Mouse (Mus musculus) layer of hippocampus, adult 18-20 months (tissue): Measurements from ENCODE around the gene Gmip. TPM values are rescaled to one million over a fixed set of nuclear protein-coding genes. Genes with fewer than 3 reads are reported as not detected.
A peak's percentile ranks its signal among the peaks of the same experiment; 100 is the strongest.

Experiments
- DNase-seq, 2 experiments: peaks; one replicate each; pipeline ENCODE4 v3.0.0; 2022; ENCODE audit warnings: low spot score in 2 of 2
- long read RNA-seq: library from polyadenylated mRNA; stranded (forward); transcript quantifications from one replicate; pipeline ENCODE4 v2.0.0, GENCODE M21; 2021
- total RNA-seq, 2 experiments: library from RNA; stranded (reverse); gene quantifications; 2 replicates each; pipeline ENCODE4 v1.2.3; 2021

Gene Gmip
- 10 to 100 TPM; 12.1 to 13.3 TPM for total RNA-seq
- long read RNA-seq, partial matches to known transcripts = 0 of 5 reads
- long read RNA-seq, other reads (novel, unspliced or antisense) = 3 of 5 reads

DNA sequence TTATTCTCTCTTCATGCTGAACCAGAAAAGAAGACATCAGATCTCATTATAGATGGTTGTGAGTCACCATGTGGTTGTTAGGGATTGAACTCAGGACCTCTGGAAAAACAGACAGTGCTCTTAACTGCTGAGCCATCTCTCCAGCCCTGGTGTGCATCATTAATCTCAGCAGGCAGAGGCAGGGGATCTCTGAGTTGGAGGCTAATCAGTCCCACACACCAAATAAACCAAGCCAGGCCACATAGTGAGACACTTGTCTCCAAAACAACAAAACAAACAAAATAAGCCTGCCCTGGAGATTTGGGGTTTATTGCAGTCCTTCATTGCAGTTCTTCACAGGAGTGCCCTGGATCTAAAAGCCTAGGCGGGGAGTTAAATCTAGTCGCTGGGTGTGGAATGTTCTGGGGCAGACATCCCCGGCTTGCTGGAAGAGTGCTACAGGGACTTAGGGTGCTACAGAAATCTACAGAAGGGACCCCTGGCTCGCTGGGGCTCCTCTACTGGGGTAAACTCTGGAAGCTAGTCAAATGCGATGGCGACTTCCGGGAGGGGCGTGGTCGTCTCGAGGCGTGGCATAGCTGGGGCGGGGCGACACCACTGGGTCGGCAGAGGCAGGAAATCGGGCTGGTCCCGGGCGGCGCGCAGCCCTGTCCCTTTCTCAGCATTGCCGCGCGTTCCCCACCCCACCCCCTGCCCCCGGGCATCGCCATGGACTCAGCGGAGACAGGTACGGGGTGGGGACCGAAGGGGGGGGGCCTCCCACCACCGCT, at the start of gene Gmip:
Gene Gmip (plus strand): TSS at position 586 of the 770 bp plus-strand sequence.
- DNase-seq = peak in 1 of 2 experiments; percentile 56

DNA sequence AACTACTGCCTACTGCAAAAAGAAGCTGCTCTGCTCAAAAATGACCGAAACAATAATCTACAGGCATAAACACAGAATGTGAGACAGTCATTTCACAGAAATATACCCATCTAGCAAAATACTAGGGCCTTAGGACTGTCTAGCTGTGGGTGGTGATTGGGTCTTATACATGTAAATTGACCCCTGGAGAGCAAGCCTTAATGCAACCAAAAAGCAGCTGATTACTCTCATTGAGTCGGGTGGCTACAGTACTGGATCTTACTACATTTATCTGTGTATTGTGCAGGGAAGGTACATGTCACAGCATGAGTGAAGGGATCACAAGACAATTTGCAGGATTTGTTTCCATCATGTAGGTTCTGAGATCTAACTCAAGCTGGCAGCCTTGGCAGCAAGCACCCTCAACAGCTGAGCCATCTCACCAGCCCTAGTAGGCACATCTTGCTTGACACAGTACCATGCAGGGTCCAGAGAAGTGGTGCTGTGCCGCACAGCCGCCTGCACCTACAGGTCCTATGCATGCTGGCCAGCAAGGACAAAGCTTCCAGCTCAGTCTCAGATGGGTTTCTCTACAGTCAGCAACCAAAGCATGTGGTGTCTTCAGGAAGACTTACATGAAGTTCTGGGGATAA, 46.5 kb upstream of the Gmip start:
- DNase-seq = no peak

DNA sequence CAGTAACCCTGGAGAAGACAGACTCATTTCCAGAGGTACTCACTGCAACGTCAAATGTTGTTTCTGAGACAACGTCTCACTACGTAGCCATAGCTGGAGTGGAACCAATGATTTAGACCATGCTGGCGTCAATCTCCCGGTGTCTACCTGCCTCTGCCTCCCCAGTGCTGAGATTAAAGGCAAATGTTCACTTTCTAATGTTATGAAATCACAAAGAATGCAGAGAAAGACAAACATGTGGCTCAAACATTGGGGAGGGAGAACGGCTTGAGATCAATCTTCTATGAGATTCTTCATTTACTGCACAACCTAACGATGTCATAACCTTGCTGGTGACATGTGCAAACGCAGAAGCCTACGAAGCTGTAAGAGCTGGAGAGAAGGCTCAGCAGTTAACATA, 37.3 kb upstream of the Gmip start:
- DNase-seq = no peak

DNA sequence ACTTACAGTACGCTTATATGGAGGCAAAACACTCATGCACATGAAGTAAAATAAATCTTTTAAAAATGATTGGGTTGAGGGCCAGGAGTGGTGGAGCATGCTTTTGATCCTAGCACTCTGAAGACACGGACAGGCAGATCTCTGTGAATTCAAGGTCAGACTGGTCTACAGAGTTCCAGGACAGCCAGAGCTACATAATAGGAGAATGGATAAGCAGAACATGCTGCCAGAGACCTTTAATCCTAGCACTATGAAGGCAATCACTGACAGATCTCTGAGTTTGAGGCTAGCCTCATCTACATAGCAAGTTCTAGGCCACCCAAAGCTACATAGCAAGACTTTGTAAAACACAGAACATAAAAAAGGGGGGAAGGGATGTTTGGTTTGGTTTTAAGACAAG, 36.4 kb upstream of the Gmip start:
- DNase-seq = no peak

DNA sequence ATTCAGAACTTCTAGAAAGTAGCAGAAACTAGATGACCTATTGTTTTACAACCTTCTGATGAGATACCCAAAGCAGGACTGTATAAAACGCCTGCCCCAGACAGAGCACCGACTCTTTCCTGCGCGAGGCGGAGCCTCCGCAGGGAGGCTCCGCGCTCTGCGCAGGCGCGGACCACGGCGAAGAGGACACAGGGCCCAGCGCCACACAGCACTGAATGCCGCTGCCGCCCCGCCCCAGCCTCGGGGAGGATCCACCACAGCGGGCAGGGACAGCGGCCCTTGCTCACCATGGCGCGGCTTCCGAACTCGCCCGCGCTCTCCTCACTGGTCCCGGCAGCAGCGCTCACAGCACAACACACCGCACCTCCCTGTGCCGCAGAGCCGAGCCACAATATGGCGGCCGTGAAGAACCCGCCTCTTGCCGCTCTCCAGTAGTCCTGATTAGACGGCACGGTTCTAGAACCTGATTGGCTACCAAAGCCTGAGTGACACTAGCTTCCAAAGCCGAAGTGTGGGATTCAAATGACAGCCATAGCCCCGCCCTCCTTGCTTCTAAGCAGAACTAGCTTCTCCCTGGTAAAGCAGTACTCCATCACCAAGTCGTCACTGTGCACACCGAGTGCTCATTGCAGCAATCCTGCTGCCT, 33.9 kb upstream of the Gmip start, which contains the start of gene Gm20422:
Gene Gm20422 (minus strand): TSS at position 384 of the 646 bp plus-strand sequence.
- peak; percentile 86 to 95 for DNase-seq

DNA sequence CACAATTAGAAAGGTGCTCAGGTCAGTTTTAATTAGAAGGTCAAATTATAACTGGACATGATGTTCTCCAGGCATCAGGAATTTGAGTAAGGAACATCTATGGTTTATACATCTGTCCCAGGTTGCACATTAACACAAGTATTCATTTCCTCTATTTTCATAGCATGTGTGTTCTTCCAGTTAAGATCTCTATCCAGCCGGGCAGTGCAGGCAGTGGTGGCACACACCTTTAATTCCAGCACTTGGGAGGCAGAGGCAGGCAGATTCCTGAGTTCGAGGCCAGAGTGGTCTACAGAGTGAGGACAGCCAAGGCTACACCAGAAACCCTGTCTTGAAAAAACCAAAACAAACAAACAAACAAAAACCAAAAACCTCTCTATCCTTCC, 33.3 kb upstream of the Gmip start:
- no peak for DNase-seq

DNA sequence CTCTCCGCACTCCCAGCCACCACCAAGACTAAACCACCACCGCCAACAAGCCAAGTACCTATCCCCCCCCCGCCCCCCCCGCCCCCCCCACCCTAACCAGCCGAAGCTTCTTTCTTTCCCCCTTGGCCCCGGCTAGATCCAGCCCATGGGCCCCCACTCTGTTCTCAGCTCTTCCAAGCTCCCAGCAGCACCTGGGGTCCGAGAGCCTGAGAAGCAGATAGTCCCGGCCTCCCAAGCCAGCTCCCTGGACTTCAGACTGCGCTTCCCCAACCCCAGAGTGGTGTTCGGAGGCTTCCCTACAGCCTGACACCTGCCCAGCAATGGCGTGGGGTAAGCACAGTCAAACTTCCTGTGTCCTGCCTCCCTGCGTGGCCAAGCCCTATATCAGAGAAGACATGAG, 31.4 kb upstream of the Gmip start:
- DNase-seq = no peak

DNA sequence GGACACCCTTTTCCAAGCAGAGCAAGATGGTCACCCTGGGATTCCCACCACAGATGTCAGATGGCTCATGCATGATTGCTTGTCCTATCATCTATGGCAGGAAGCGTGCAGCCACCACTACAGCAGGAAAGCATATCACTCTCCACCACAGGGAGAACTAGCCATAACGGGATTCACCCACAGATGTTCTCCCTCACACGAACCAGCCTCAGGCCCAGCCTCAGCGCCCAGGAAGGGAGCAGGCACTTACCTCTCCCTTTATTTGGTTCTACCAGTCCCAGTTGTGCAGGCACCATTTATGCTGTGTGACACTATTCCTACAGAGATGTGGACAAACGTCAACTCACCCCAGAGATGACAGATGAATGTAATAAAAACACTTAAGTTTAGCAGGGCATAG, 19.4 kb upstream of the Gmip start:
- DNase-seq = no peak

DNA sequence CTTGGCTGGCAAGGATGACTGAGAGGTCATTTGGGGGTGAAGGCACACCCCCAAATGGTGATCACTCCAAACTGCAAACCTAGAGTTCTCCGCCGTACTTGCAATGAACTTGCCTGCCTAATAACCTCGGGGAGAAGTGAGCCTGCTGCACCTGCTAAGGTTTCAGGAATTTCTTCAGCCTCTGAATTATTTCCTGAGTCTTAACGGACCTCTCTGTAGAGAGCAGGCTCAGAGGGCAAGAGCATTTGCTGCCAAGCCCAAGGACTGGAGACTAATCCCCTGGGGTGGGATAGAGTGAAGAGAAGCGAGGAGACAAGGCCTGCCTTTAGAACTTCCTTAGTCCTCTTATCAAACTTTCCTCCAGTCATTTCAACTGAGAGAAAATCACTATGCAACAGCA, 18.7 kb upstream of the Gmip start:
- no peak for DNase-seq

DNA sequence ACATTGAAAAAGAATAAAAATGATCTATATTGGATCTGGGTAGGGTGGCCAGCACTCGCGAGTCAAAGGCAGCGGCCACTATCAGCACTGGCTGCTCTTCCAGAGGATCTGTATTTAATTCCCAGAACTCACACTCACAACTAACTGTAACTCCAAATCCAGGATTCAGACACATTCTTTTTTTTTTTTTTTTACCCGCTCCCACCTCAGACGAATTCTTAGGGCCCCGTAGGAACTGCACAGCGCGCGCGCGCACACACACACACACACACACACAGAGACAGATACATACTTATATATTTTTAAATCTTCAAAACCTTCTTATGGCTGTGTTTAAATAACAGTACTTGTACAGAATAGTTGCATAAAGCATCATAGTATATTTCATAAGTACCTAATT, 18.1 kb upstream of the Gmip start:
- no peak for DNase-seq

DNA sequence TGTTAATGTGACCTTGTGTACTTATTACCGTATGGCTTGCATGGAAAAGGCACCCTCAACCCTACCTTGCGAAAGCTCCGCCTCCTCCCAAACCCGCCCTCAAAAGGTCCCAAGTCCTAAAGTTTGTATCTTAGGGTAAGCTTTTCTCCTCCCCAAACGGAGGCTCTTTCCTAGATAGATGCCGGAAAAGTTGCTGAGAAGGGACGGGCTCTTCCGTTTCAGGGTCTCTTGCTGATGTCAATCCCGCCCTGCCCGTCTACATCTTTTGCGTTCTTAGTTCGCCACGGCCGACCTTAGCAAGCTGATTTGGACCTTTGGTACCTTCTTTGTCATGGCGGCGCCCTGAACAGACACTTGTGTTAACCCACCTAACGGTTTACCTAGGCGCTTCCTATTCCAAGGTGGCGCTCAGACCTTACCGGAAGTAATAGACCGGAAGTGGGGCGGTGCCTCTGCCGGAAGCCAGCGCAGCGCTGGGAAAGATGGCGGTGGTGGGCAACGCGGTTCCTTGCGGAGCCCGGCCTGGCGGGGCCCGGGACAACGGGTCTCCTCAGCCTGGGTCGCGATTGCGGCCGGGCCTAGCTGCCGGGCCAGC, 17.6 kb upstream of the Gmip start, which contains the start of the genes Atp13a1 and Zfp866:
Gene Atp13a1 (plus strand): TSS at position 391 of the 595 bp plus-strand sequence.
Gene Zfp866 (minus strand): TSS at position 406 of the 595 bp plus-strand sequence.
- peak; percentile 80 to 90 for DNase-seq

DNA sequence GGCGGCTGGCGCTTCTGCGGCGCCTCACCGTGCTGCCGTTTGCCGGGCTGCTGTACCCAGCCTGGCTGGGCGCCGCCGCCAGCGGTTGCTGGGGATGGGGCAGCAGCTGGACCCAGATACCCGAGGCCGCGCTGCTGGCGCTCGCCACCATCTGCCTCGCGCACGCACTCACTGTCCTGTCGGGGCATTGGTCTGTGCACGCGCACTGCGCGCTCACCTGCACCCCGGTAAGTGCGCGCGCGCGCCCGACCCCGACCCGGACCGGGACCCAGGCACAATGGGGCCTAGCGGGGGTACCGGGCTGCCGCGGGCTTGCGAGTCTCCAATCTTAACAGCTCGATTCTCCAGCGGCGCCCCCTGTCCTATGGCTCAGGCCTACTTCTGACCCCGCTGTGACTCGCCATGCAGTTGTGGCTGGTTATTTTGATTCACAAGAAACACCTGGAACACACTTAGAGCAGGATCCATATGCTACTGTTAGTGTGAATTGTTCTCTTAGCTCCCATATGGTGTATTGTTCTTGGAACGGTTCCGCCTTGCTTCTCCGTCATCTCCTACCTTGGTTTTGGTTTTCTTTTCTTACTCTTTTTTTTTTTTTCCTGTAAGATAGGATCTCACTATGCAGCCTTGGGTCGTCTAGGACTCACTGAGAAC, 16.9 kb upstream of the Gmip start:
- DNase-seq = peak in 1 of 2 experiments; percentile 19

DNA sequence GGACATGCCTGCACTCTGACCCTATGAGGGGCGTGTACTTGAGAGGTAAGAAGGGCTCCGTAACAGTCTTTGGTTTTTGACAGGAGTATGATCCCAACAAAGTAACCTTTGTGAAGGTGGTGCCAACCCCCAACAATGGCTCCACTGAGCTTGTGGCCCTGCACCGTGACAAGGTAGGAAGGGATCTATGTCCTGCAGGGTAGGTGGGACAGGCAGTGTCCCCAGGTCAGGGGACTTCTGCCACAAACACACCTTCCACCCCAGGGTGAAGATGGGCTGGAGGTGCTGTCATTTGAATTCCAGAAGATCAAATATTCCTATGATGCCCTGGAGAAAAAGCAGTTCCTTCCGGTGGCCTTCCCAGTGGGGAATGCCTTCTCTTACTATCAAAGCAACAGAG, 14.8 kb upstream of the Gmip start:
- DNase-seq = no peak

DNA sequence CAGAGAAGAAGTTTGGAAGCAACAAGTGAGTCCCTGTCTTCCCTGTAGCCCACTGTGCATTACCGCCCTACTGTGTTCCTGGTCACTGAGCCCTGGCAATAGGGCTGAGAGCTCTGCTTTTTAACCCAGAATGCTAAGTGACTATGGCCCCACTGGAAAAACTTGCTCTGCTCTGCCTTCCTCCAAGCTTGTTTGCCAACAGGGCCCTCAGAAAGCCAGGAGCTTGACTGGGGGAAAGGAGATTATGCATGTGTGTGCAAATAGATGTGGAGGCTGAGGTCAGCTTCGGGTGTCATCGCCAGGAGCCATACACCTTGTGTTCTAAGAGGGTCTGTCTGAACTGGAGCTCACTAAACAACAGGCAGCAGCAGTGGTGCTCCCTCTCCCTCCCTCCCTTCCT, 14.4 kb upstream of the Gmip start:
- no peak for DNase-seq

DNA sequence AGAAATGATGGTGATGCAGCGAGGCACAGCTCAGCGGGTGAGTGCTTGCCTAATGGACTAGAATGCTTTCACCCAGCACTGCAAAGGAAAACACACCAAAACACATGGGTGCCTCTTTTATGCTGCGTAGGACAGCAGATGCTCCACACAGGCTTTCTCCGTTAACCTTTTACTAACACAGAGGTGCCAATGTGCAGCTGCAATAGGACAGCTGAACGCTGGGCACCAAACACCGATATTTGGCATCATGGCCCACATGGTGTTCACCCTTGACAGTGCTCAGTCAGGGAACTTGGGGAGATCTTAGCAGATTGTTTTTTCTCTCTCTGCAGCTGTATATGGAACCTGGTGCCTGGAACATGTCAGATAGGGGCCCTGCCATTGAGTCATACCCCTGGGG, 13.6 kb upstream of the Gmip start:
- no peak for DNase-seq

DNA sequence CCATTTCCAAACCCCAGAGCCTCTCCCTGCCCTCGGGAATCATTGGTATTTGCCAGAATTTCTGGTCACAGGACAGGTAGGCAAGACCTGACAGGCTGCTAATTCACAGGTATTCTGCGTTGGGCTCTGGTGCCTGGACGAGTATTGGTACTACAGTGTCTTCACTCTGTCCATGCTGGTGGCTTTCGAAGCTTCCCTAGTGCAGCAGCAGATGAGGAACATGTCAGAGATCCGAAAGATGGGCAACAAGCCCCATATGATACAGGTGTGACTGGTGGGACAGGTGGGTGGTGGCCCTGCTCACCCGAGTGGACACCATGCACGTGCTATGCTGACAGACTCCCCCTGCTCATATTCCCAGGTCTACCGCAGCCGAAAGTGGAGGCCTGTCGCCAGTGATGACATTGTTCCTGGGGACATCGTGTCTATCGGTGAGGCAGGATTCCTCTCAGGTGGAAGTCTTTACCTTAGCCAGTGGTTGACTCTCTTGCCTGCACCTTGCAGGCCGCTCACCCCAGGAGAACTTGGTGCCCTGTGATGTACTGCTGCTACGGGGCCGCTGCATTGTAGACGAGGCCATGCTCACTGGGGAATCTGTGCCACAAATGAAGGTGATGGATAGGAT, 11.6 kb upstream of the Gmip start:
- DNase-seq = no peak

DNA sequence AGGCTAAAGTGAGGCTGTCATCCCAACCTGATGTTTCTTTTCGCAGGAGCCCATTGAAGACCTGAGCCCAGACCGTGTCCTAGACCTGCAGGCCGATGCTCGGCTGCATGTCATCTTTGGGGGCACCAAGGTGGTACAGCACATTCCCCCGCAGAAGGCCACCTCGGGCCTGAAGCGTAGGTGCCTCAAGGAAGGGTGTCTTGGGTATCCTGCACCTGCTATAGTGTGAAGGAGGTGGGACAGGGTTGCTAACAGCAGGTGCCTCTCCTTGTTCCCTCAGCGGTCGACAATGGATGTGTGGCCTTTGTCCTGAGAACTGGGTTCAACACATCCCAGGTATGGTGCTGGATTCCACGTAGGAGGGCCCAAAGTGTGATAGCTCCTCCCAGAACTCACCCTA, 10.8 kb upstream of the Gmip start:
- DNase-seq = no peak

DNA sequence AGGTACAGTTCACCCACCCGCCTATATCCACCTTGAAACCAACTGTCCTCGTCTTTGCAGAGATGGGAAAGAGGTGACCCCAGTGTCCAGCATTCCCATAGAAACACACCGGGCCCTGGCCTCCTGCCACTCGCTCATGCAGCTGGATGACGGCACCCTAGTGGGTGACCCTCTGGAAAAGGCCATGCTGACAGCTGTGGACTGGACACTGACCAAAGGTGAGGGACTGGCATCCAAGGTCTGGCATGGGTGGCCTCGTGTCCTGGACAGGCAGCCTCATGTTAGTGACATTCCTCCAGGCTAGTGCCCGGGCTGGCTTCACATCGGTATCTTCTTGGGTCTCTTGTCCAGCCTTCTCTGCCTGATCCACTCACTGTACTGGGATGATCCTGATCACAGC, 9.2 kb upstream of the Gmip start:
- DNase-seq = no peak

DNA sequence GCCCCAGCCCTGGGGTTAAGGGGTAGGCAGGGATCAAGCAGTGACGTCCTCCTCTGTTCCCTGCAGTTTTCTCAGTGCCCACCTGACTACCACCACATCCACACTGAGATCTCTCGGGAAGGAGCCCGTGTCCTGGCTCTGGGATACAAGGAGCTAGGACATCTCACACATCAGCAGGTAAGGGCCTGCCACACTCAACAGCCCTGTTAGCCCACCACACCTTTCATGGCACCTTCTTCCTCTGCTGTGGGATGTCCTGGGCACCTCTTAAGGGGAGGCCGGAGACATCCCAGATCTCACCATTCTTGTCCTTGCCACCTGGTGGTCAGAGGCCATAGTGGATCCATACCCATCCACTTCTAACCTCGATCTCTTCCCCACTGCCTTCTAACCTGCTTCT, 8.5 kb upstream of the Gmip start:
- DNase-seq = no peak

DNA sequence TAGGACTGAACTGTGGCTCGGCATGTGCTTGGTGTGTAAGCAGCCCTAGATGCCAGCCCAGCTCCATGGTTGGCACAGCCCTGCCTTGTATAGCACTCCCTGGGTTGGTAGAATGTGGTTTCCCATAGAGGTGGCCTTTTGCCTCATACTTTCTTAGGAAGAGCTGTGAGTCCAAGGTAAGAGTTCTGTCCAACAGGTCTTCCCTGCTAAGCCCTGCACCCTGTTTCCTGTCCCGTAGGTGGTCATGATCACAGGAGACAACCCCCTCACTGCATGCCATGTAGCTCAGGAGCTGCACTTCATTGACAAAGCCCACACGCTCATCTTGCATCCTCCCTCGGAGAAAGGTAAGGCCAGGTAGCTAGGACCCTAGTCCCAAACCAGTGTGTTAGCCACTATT, 6.7 kb upstream of the Gmip start:
- DNase-seq = no peak

DNA sequence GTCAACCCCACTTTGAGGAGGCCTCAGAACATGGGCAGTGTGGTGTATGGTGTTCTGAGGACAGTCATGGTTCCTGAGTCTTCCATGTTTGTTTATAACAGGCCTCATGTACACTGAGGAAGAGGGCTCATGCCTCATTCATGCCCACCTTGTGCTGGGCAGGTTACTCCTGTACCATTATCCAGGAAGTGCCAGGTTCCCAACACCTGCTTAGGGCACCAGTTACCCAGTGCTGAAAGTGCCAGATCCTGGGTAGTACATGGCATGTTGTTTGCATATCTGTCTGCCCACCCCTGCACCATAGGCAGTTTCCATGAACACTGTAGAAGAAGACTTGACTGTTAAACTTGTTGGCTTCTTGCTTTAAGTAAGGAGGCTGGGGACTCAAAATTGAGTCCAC, 6.3 kb upstream of the Gmip start:
- no peak for DNase-seq
